Mouse (Mus musculus) testis, adult 10 weeks (tissue): ENCODE results near the gene Naa35. TPM values are rescaled to one million over a fixed set of nuclear protein-coding genes. Genes with fewer than 3 reads are reported as not detected.

ENCODE experiments used
- polyA plus RNA-seq: library from polyadenylated mRNA; stranded (reverse); fragments of 350-450 nt; fragmentation: Illumina TruSeq; extraction: RNeasy Lipid Tissue Mini Kit (QIAGEN cat#74804); gene quantifications from one replicate; pipeline ENCODE4 v1.2.3, GENCODE M21; 2014; ENCODE audit warnings: low read depth, low replicate concordance

Gene Naa35
- polyA plus RNA-seq, result 267 TPM

GRCm38 (mm10) chr13:59584947-59585647 lies at the start of gene Naa35, which contains the start of gene Agtpbp1:
Naa35 (plus strand) TSS chr13:59585259.
Agtpbp1 (minus strand) TSS chr13:59585227.

GRCm38 (mm10) chr13:59675151-59676011 lies 90.3 kb downstream of the Naa35 start, which contains the start of gene Golm1:
Golm1 (minus strand) TSS chr13:59675811.

Other genes with a start within 250 kb of the Naa35 start
- gene Agtpbp1, start within 50 bp of the Naa35 start, polyA plus RNA-seq, result 422 TPM
- 4.7 TPM for gene Golm1, start 90.6 kb downstream of the Naa35 start, polyA plus RNA-seq
- 23.4 TPM for gene 4921517D22Rik, start 108.8 kb downstream of the Naa35 start, polyA plus RNA-seq
- 44.3 TPM for gene Spata31d1a, start 125.1 kb downstream of the Naa35 start, polyA plus RNA-seq
- 33.9 TPM for gene Spata31d1b, start 127.0 kb downstream of the Naa35 start, polyA plus RNA-seq
- 43.0 TPM for gene Spata31d1d, start 146.5 kb downstream of the Naa35 start, polyA plus RNA-seq
- gene 1700014D04Rik, start 161.5 kb downstream of the Naa35 start, polyA plus RNA-seq, result 118 TPM
- gene Isca1, start 184.6 kb downstream of the Naa35 start, polyA plus RNA-seq, result 201 TPM
- gene Gm49354, start 197.0 kb downstream of the Naa35 start, polyA plus RNA-seq, result not detected
- gene Tut7, start 237.9 kb downstream of the Naa35 start, polyA plus RNA-seq, result 78.4 TPM